Mouse (Mus musculus) adrenal gland, postnatal 14 days (tissue): ENCODE measurements at regions not wholly inside any gene's neighbourhood (a gene's known extent, or its start where the extent isn't known, plus 50 kb on each side); places are given as distances from the start of the nearest gene placed in this dataset.
A peak's percentile ranks its signal among the peaks of the same experiment; 100 is the strongest.
"Not testable (repeated sequence)": the region's sequence is repeated elsewhere in the genome, so short reads cannot be mapped to it uniquely, and the experiment has no call there.

Experiments
- DNase-seq: peaks from one replicate; pipeline ENCODE4 v3.0.0; 2021; ENCODE audit warnings: mixed read lengths

DNA sequence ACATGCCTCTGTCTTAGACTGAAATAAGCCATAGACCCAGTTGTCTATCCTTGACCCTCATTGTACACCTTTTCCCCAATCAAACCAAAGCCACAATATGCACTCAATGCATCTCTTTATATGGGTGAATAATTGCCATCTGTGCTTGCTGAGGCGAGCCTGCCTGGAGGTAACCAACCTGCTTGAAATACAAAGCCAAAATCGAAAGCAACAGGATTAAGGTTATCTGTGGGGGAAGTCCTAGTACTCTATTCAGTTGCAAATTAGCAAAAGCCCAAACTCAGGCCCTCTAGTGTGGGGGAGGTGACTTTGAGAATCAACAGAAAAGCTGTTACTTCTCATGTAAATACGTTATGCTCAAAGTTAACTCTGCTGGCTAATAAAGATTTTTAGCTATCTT lies 246.2 kb upstream of the Fundc1 start:
- DNase-seq = no peak

- no peak for DNase-seq
Observed at GRCm38 (mm10) chrX:17817651-17818050, 245.5 kb upstream of the Fundc1 start.

GRCm38 (mm10) chrX:17788048-17788447 lies 215.9 kb upstream of the Fundc1 start:
- not testable (repeated sequence) for DNase-seq

- no peak for DNase-seq
Observed at GRCm38 (mm10) chrX:17775886-17776285, 203.8 kb upstream of the Fundc1 start.

DNA sequence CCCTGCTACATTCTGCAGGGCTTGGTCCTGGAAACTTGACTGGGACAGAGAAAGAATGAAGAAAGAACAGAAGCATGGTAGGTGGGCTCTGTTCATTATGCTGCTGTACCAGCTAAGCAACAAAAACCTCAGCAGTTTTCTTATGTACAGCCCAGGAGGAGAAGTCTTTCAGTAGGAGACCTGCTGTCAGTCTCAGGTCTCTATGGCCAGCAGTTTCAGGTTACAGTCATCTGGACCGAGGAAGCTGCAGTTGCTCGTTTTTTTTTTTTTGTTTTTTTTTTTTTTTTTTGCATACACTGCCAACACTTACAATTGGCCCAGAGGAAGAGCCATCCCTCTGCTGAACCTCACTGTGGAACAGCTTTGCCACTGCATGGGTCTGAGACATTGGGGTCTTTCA lies 180.7 kb upstream of the Fundc1 start:
- no peak for DNase-seq

DNA sequence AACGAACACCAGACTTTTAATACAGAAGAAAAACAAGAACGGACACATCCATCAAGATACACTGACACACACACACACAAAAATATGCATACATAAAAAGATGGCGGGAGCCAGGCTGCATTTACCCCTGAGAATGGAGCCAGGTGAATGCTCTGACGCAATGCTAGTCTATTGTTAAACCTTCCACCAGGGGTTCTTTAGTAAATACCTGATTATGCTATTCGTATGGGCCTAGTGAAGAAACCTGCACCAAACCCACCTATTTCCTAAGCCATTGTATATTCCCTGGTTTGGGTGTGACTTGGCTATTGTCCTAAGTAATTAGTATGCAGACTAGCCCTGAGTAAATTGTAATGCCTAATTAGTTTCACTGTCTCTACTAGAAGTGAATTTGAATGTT lies 179.3 kb upstream of the Fundc1 start:
- DNase-seq = no peak

- no peak for DNase-seq
Observed at GRCm38 (mm10) chrX:17730233-17730632, 158.1 kb upstream of the Fundc1 start.

DNA sequence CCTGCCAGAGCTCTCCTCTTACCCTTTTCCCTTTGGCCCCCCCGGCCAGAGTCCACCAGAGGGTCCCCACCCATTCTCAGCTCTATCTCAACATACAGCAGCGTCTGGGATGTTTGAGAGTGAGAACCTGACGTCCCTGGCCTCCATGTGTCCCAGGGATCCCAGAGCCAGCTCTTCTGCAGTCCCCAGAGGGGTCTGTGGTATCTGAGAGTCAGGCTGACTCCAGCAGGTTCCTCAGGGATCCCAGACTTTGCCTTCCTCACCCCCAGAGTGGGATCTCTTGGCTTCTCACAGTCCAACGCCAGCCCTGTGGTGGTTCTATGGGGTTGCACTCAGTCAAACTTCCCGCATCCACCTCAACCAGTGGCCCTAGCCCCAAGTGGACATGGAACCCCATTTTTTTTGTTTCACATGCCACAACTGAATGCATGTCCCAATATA lies 153.7 kb upstream of the Fundc1 start:
- DNase-seq = no peak

DNA sequence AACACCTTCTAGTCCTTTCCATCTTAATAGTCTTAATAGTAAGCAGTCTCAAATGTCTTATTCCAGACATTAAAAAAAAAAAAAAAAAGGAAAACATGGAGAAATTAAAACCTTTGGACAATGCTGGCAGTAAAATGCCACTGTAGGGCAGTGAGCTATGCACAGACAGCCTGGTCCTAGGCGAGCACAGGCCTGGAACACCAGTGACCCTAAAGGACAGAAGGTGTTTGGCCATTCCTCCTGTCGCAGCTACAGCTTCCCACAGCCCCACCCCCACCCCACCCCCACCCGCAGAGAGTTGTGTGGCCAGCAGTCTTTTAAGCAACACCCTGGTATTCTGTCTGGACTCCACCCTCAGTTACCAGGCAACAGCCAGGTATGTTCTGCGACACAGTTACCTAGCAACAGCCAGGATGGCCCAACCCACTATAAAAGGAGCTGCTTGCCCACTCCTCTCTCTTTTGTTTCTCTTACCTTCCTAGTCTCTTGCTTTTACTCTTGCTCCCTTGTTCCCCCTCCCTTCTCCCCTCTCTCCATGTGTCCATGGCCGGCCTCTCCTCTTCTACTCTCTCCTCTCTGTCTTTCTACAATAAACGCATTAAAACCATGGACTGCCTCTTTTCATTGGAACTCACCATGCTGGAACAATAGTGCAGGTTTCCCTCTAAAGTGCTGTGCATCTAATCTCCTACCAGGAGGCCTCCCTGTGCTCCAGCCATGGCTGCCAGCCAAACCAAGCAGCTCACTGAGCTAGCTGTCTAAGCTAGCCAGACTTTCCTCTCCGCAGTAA lies 153.1 kb upstream of the Fundc1 start:
- no peak for DNase-seq

DNA sequence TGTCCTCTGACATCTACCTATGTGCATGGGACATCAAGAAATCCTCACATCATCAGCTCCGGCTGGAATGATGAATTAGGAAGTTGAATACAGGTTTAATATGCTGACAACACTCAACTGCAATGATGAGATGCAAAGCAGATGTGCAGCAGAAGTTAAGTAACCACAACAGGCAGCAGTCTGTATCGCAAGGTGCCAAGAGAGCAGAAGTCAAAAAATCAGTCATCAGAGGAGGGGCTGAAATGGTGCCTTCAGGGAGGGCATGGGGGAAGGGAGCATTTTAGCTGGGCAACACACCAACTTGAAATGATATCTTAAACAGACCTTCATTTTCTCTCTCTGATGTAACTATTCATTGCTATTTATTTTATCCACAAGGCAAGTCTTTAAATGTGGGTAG lies 152.3 kb upstream of the Fundc1 start:
- DNase-seq = peak; percentile 6

DNA sequence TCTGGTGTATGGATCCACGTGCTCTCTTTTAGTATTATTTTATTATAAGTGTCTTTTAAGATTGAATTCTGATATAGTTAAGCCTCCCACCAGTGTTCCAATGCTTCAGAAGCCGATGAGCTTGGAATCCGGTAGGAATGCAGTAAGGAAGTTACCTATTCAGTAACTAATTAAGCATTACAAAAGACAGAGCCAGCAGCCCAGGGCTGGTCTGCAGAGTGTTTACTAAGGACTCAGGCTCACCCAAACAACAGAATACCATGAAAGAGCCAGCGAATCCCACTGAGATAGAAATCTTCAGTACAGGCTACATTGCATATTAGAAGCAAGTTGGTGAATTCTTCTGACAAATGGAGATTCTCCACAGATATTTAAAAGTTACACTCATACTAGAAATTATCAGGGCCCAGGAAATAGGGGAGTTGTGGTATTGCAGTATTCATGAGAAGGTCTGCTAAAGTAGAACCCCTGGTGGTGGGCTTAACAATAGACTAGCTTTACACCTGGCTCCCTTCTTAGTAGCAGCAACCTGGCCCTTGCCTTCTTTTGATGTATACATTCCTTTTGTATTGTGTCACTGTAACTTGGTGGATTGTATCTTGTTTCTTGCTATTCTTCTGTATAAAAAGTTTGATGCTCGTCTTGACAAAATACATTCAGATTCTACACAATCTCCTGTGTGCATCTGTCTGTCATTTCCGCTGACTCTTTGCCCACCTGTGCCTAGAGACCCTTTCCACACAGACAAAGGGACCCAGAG lies 149.9 kb upstream of the Fundc1 start:
- not testable (repeated sequence) for DNase-seq

DNA sequence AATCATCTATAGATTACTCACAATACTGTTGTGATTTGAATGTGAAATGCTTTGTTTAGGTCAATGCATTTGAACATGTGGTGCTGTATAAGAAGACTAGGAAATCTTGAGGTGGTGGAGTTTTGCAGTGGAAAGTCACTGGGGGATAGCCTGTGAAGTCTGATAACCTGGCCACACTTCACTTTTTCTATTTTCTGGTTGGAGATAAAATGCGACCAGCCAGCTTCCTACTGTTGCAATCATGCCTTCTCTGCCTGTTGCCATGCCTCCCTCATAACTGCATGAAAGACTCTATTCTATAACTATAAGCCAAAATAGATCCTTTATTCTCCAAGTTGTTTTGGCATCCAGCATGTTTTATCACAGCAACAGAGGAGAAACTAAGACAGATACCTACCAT lies 142.4 kb upstream of the Fundc1 start:
- no peak for DNase-seq

- DNase-seq = no peak
Observed at GRCm38 (mm10) chrX:17712919-17713318, 140.8 kb upstream of the Fundc1 start.

DNA sequence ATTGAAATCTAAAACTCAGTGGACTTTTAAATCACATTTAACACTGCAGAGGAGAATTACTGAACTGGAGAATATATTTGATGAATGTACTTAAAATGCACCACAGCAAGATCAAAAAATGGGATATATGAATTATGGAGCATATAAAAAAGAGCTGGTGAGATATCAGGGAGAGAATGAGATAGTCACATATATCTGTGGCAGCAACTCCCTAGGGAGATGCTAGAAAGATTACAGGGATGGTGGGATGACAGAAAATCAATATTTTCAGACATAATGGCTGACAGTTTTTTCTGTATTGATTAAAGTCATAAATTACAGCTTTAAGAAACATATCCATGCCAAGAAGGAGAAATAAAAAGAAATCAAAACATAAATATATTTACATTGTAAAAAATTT lies 140.3 kb upstream of the Fundc1 start:
- no peak for DNase-seq
